ENCODE assay signal across 14 mouse cellular contexts in the genomic region with DNA sequence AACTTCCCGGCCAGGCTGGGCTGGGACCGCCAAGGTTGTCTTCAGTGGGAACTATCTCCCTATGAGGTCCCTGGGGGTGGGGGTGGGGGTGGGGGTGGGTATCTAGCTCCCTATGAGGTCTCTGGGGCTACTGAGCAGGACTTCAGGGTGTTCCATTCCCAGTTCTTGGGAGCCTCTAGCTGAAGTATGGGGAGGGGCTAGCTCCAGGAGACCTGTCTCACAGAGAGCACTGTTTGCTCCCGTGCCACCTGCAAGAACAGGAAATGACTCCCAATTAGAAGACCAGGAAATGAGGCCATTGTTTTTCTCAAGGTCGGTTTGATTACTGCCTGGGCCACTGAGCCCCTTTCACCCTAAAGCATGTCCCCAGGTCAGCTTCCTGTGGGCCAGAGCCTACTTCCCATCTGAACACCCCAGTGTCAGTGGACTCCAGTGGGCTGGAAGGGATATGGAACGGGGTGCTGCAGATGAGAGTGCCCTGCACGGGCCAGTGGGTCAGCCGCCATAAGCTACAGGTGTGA. TPM values are rescaled to one million over a fixed set of nuclear protein-coding genes. Genes with fewer than 3 reads are reported as not detected.
A peak's percentile ranks its signal among the peaks of the same experiment; 100 is the strongest.
DNase-seq lines count a peak whose midpoint lies in the region; ATAC-seq and TF ChIP-seq lines count a peak whose summit lies in the region.
"Had no signal": no experiment of that assay in that cellular context is flagged by ENCODE, and none has a peak within 500 bp of the region (broad histone marks: within the 10 kb centered on the region; RNA-seq: fewer than 3 reads in every experiment).

No protein-coding gene starts in this region.

- intact Hi-C loops in heart, postnatal 36 days (cut with DNase I) = loop anchor here (2.0 kb wide), 1 partner anchor 53 kb away; no protein-coding TSS in a partner anchor

- H3K9me3 ChIP-seq in heart, embryonic 13.5 days = no peaks in the 10 kb centered on the region
- H3K9me3 ChIP-seq in liver, embryonic 13.5 days (replicated peaks) = no peaks in the 10 kb centered on the region
- H3K9me3 ChIP-seq in intestine, embryonic 16.5 days (ENCODE audit: control insufficient read depth, low read length) = no peaks in the 10 kb centered on the region
- H3K9me3 ChIP-seq: neural tube, embryonic 12.5 days had no signal

- TF ChIP-seq CTCF in bone marrow macrophage, adult 2 months (IDR thresholded peaks at IDR 0.05; ENCODE audit: low read depth, low read length) = no peak

- no peaks in the 10 kb centered on the region for H3K36me3 ChIP-seq in heart, embryonic 13.5 days
- peaks cover 69% of the 10 kb centered on the region for H3K36me3 ChIP-seq in liver, embryonic 13.5 days
- no peaks in the 10 kb centered on the region for H3K36me3 ChIP-seq in intestine, embryonic 16.5 days (ENCODE audit: control insufficient read depth, insufficient read depth, low read length)
- H3K36me3 ChIP-seq: neural tube, embryonic 12.5 days had no signal

- no peaks in the 10 kb centered on the region for H3K27me3 ChIP-seq in heart, embryonic 13.5 days (replicated peaks)
- no peaks in the 10 kb centered on the region; the same call in 1 of the 2 replicates for H3K27me3 ChIP-seq in liver, embryonic 13.5 days
- no peaks in the 10 kb centered on the region for H3K27me3 ChIP-seq in intestine, embryonic 16.5 days (replicated peaks; ENCODE audit: control insufficient read depth, insufficient read depth, low read length)
- H3K27me3 ChIP-seq: neural tube, embryonic 12.5 days had no signal

- H3K27ac ChIP-seq in heart, embryonic 13.5 days (replicated peaks) = 0 out of 2 replicates have a peak overlapping the region, but pooled peaks have one; percentile 20
- peak overlapping the region; percentile 32; the same call in 1 of the 2 replicates for H3K27ac ChIP-seq in liver, embryonic 13.5 days
- H3K27ac ChIP-seq in bone marrow macrophage, adult 2 months (ENCODE audit: insufficient read depth, low read depth, low read length) = peak overlapping the region; percentile 33; the same call in 1 of the 2 replicates
- H3K27ac ChIP-seq in intestine, embryonic 16.5 days (ENCODE audit: low read length) = peak overlapping the region; percentile 35; the same call in 1 of the 2 replicates
- H3K27ac ChIP-seq: neural tube, embryonic 12.5 days had no signal

- WGBS in heart, embryonic 13.5 days = 53% methylated on average over 7 of the region's 7 CpGs
- 41% methylated on average over 7 of the region's 7 CpGs for WGBS in liver, embryonic 13.5 days (ENCODE audit: insufficient replicate concordance)
- 49% methylated on average over 7 of the region's 7 CpGs for WGBS in intestine, embryonic 16.5 days

- no peak for DNase-seq in heart, postnatal 36 days
- DNase-seq in liver, embryonic 13.5 days = no peak
- no peak for DNase-seq in liver
- no peak for DNase-seq in adrenal gland, adult (ENCODE audit: inconsistent age in 2 of 2, low spot score in 1 of 2)
- DNase-seq in cerebellum, adult 9-10 months = no peak
- DNase-seq: adrenal gland, postnatal 25 days; cerebellum, adult 8-10 months; midbrain, embryonic 14.5 days; thymus, adult 18-20 months had no signal

- H3K9ac ChIP-seq in heart, embryonic 13.5 days = no peak overlapping the region
- H3K9ac ChIP-seq in liver, embryonic 13.5 days = no peak overlapping the region
- H3K9ac ChIP-seq in intestine, embryonic 16.5 days (ENCODE audit: low read depth, low read length) = no peak overlapping the region
- H3K9ac ChIP-seq: neural tube, embryonic 12.5 days had no signal

- no peak overlapping the region for H3K4me2 ChIP-seq in heart, embryonic 13.5 days
- H3K4me2 ChIP-seq in liver, embryonic 13.5 days = no peak overlapping the region
- no peak overlapping the region for H3K4me2 ChIP-seq in intestine, embryonic 16.5 days (ENCODE audit: low read depth, low read length)
- H3K4me2 ChIP-seq: neural tube, embryonic 12.5 days had no signal

- H3K4me3 ChIP-seq in heart, embryonic 13.5 days = no peak overlapping the region
- H3K4me3 ChIP-seq in liver, embryonic 13.5 days (replicated peaks) = no peak overlapping the region
- no peak overlapping the region for H3K4me3 ChIP-seq in bone marrow macrophage, adult 2 months (ENCODE audit: insufficient read depth, low read length)
- H3K4me3 ChIP-seq in intestine, embryonic 16.5 days (ENCODE audit: low read length) = no peak overlapping the region
- H3K4me3 ChIP-seq: neural tube, embryonic 12.5 days had no signal

- TF ChIP-seq POLR2A in bone marrow macrophage, adult 2 months (IDR thresholded peaks at IDR 0.05; ENCODE audit: borderline replicate concordance, low read depth, low read length) = no peak

- H3K4me1 ChIP-seq in heart, embryonic 13.5 days = peaks cover 26% of the 10 kb centered on the region
- peaks cover 40% of the 10 kb centered on the region for H3K4me1 ChIP-seq in liver, embryonic 13.5 days (replicated peaks)
- peaks cover 16% of the 10 kb centered on the region for H3K4me1 ChIP-seq in bone marrow macrophage, adult 2 months (ENCODE audit: control insufficient read depth, insufficient read depth, low read length)
- H3K4me1 ChIP-seq in intestine, embryonic 16.5 days (ENCODE audit: control insufficient read depth, insufficient read depth, low read length) = peaks cover 13% of the 10 kb centered on the region

- no peak for ATAC-seq in heart, embryonic 13.5 days (ENCODE audit: extremely low read depth, insufficient number of reproducible peaks, low FRiP score, low TSS enrichment)
- ATAC-seq in liver, embryonic 13.5 days (ENCODE audit: low read depth) = no peak
- peak; percentile 53 for ATAC-seq in intestine, embryonic 16.5 days
- ATAC-seq: forebrain, embryonic 14.5 days had no signal

RNA-seq across cellular contexts. Expression of a gene that starts 29.8 kb away (rescaled TPM):
- 23.7 and 26.0 TPM in 2 replicates for polyA plus RNA-seq in heart, embryonic 13.5 days (2015; fragmentation: Nextera tagmentation; extraction: Ambion mirVana)
- total RNA-seq in heart, postnatal 36 days (2021) = 10 to 100 TPM; 28.1 to 29.2 TPM
- polyA plus RNA-seq in liver, embryonic 13.5 days (2015; fragmentation: Nextera tagmentation; extraction: Ambion mirVana) = 45.5 and 46.5 TPM in 2 replicates
- polyA plus RNA-seq in bone marrow macrophage, adult 2 months (2012; ENCODE audit: insufficient read depth, insufficient read length, missing spikeins) = 33.6 and 40.7 TPM in 2 replicates
- polyA plus RNA-seq in intestine, embryonic 16.5 days (2015; fragmentation: Nextera tagmentation; extraction: Ambion mirVana) = 26.6 and 29.2 TPM in 2 replicates
